Mouse (Mus musculus) neutrophil, adult 83 days (primary cell): ENCODE results near the gene Ccl24. TPM values are rescaled to one million over a fixed set of nuclear protein-coding genes. Genes with fewer than 3 reads are reported as not detected.

Experiments used
- total RNA-seq, 2 experiments: library from RNA; stranded (reverse); gene quantifications; one replicate each; pipeline ENCODE4 v1.2.4; 2023

Gene Ccl24
- under 1 TPM; 0.57 to 0.82 TPM for total RNA-seq

GRCm38 (mm10) chr5:135573006-135573405 is at the start of gene Ccl24:
Gene Ccl24 (minus strand): TSS chr5:135573049.

GRCm38 (mm10) chr5:135563469-135563868 is 9.4 kb downstream of the Ccl24 start, which contains the start of gene Ccl26:
Gene Ccl26 (minus strand): TSS chr5:135563569.

DNA sequence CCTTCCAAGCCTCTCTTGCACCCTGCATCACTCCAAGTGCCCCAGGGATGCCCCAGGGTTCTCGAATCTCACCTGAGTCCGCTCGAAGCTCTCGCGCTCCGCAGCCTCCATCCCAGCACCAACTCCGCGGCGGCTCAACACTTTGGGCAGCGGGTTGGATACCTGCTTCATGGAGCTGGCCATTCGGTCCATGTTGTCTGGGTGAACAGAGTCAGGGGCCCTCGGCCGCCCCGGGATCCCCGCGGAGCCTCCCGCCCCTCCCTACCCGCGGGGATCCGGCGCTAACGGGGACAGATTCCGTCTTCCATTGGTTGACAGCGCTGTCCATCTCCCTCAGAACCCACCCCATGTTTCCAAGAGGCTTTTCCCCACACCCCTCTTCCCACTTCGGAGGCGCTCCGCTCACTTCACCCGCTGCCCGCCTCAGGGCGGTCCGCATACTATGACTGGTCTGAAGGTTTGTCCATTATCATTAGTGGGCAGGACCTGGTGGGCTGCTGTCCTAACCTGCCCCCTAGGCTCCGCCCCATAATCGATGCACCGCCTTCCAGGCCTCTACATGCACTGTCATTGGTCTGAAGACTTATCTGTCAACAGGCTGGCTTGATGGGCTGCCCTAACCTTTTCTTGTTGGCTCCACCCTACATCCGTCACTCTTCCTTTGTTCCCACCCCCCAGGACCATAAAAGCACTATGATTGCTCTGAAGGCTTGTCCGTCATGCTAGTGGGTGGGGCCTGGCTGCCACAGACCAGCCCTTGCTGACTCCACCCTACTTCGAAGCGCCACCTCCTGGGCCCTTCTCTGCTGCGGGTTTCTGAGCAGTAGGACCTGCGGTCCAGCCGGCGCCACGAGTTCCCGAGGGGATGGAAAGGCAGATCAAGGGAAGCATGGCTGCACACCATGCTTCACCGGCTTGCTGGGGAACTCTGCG is 27.7 kb downstream of the Ccl24 start, which contains the start of gene Hip1:
Hip1 (minus strand) TSS at position 256 of the 933 bp plus-strand sequence.

Other genes starting within 250 kb of the Ccl24 start
- not detected for gene Fkbp6, start 223.0 kb downstream of the Ccl24 start, total RNA-seq
- not detected for gene Trim50, start 219.8 kb downstream of the Ccl24 start, total RNA-seq
- 10 to 100 TPM in 1 of 2 experiments, 1 to 10 TPM in 1; 8.1 to 10.5 TPM for gene Nsun5, start 203.1 kb downstream of the Ccl24 start, total RNA-seq
- gene Pom121, start 178.5 kb downstream of the Ccl24 start, total RNA-seq: 10 to 100 TPM; 29.9 to 31.0 TPM
- gene Hip1, start 27.9 kb downstream of the Ccl24 start, total RNA-seq: 10 to 100 TPM; 36.7 to 41.4 TPM
- gene Ccl26, start 9.5 kb downstream of the Ccl24 start, total RNA-seq: not detected
- gene Rhbdd2, start 59.6 kb upstream of the Ccl24 start, total RNA-seq: 1 to 10 TPM; 6.9 to 7.8 TPM
- gene Por, start 97.0 kb upstream of the Ccl24 start, total RNA-seq: 100 to 1,000 TPM; 106 to 109 TPM
- gene Tmem120a, start 171.4 kb upstream of the Ccl24 start, total RNA-seq: 10 to 100 TPM; 22.4 to 27.5 TPM
- gene Styxl1, start 205.3 kb upstream of the Ccl24 start, total RNA-seq: under 1 TPM; 0.33 to 0.72 TPM
- gene Mdh2, start 205.4 kb upstream of the Ccl24 start, total RNA-seq: 100 to 1,000 TPM; 231 to 250 TPM
- gene Srrm3, start 233.8 kb upstream of the Ccl24 start, total RNA-seq: not detected